Mouse (Mus musculus) myocyte (in vitro differentiated cells): ENCODE results near the gene Ncor2.

Experiments
- MYOD1 ChIP-seq, 3 experiments: IDR thresholded peaks; one replicate each; pipeline ENCODE4 v1.6.1; 2011; ENCODE audit warnings: control low read depth in 2 of 3, low read depth in 2 of 3, mild to moderate bottlenecking in 2 of 3, moderate library complexity in 1 of 3; ENCODE audit not compliant: insufficient read length in 2 of 3, control insufficient read depth in 1 of 3
- POLR2A ChIP-seq: IDR thresholded peaks from one replicate; pipeline ENCODE4 v1.6.1; 2011; ENCODE audit warnings: low read depth, mild to moderate bottlenecking, control low read depth, moderate library complexity; ENCODE audit not compliant: insufficient read length
- POLR2AphosphoS2 ChIP-seq: IDR thresholded peaks from one replicate; pipeline ENCODE4 v1.6.1; 2011; ENCODE audit warnings: low read depth, control low read depth; ENCODE audit not compliant: insufficient read length
- REST ChIP-seq: IDR thresholded peaks from one replicate; pipeline ENCODE4 v1.6.1; 2011; ENCODE audit warnings: mild to moderate bottlenecking, control low read depth, moderate library complexity; ENCODE audit not compliant: insufficient read depth, insufficient read length
- TCF12 ChIP-seq: IDR thresholded peaks from one replicate; pipeline ENCODE4 v1.6.1; 2011; ENCODE audit warnings: mild to moderate bottlenecking, control low read depth; ENCODE audit not compliant: poor library complexity, insufficient read depth, severe bottlenecking
- USF1 ChIP-seq: IDR thresholded peaks from one replicate; pipeline ENCODE4 v1.6.1; 2011; ENCODE audit warnings: low read depth, mild to moderate bottlenecking, control low read depth, moderate library complexity

DNA sequence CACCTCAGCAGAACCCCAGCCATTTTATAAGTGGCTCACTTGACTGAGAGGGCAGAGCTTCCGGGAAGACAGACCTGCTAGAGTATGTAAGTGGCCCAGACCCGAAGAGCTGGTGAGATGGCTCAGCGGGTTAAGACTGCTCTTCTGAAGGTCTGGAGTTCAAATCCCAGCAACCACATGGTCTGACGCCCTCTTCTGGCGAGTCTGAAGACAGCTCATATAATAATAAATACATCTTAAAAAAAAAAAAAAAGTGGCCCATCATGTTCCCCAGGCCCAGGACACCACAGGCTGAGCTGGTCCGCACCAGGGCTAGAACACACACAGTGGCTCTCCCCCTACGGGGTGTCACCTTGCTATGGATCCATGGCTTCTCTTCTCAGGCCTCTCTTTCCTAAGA is 56.5 kb downstream of the Ncor2 start:
- TF ChIP-seq POLR2A, result no peak
- TF ChIP-seq TCF12, result no peak
- TF ChIP-seq POLR2AphosphoS2, result no peak
- no peak for TF ChIP-seq REST
- TF ChIP-seq MYOD1 (IDR thresholded peaks at IDR 0.05; ENCODE audit: control insufficient read depth in 1 of 3, insufficient read length in 2 of 3, low read depth in 2 of 3), result no peak
- no peak for TF ChIP-seq USF1
